Mouse (Mus musculus) yolk sac, embryonic 10.5 days (tissue): ENCODE measurements around the gene Angptl1.

Experiments used
- DNase-seq: peaks from one replicate; pipeline ENCODE4 v3.0.0-alpha.2; 2017; ENCODE audit warnings: low spot score

Angptl1 gene

GRCm38 (mm10) chr1:156870616-156871015, 32.3 kb downstream of the Angptl1 start:
- DNase-seq, result no peak

GRCm38 (mm10) chr1:156884782-156885181, 46.4 kb downstream of the Angptl1 start:
- DNase-seq, result no peak

- no peak for DNase-seq
Measured at GRCm38 (mm10) chr1:156885879-156886278, 47.5 kb downstream of the Angptl1 start.

GRCm38 (mm10) chr1:156888830-156889229, 50.5 kb downstream of the Angptl1 start:
- DNase-seq, result no peak

- no peak for DNase-seq
Measured at GRCm38 (mm10) chr1:156891561-156891960, 53.2 kb downstream of the Angptl1 start.

- DNase-seq, result no peak
Measured at GRCm38 (mm10) chr1:156901689-156902088, 63.3 kb downstream of the Angptl1 start.

- DNase-seq, result no peak
Measured at GRCm38 (mm10) chr1:156903899-156904298, 65.5 kb downstream of the Angptl1 start.

- no peak for DNase-seq
Measured at GRCm38 (mm10) chr1:156905660-156906059, 67.3 kb downstream of the Angptl1 start.

GRCm38 (mm10) chr1:156909265-156909664, 70.9 kb downstream of the Angptl1 start:
- DNase-seq, result no peak

GRCm38 (mm10) chr1:156909866-156910265, 71.5 kb downstream of the Angptl1 start:
- DNase-seq, result no peak
